Mouse (Mus musculus): Measurements from ENCODE around the gene Usp6nl. TPM values are rescaled to one million over a fixed set of nuclear protein-coding genes. Genes with fewer than 3 reads are reported as not detected.

The Usp6nl gene
- polyA plus RNA-seq, 1 experiment from 2014 or later = 11.8 TPM

DNA sequence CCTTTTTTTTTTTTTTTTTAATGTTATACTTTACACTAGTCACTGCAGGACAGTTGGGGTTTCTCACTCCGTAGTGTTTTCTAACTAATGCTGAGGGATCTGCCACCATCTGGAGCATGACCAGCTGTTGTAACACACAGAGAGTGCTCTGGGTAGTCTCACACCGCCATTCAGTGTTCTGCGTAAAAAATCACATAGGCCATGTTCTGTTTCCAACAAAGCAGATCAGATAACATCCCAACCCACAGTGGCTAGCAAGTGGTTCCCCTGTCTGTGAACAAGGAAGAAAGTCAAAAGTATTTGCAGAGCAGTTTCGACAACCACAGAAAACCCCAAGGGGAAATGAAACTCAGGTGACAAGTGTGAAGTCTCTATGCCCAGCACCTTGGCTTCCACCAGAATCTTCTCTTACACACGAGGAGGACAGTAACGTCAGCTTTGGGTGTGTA lies 13.1 kb upstream of the Usp6nl start:
- WGBS = 48% methylated on average over 6 of the region's 6 CpGs
- peak; percentile 45; the same call in 1 of the 2 replicates for ATAC-seq

DNA sequence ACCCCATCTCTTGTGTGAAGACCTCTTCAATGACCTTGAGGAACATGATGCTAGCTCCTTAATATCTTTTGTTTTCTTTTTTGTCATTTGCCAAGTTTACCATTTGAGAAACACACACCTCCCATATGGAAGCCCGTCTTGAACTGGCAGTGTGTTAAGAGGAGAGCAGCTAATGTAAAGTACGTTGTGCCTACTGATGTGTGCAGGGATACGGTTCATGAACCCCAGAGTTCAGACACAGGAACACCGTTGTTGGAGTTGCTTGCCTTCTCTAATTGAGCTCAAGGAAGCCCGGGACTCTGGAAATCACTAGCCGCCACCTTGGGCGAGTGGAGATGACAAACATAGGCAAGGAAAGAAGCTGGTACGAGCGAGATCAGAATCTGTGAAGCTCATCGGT lies 9.7 kb upstream of the Usp6nl start:
- Histone ChIP-seq H3K9ac (no peak overlapping the region), H3K4me1 (replicated peaks) (no peaks in the 10 kb centered on the region), H3K4me3 (replicated peaks) (no peak overlapping the region), H3K27ac (no peak overlapping the region), H3K9me3 (no peaks in the 10 kb centered on the region), H3K4me2 (replicated peaks) (no peak overlapping the region), H3K36me3 (no peaks in the 10 kb centered on the region), H3K27me3 (replicated peaks) (no peaks in the 10 kb centered on the region)
- WGBS = 87% methylated on average over 10 of the region's 10 CpGs
- ATAC-seq = no peak

More for the DNA sequence above, 13.1 kb upstream of the Usp6nl start:
- H3K4me3 ChIP-seq (replicated peaks) = no peak overlapping the region
- no peak overlapping the region for H3K4me2 ChIP-seq (replicated peaks)
- H3K4me1 ChIP-seq (replicated peaks) = no peaks in the 10 kb centered on the region
- no peaks in the 10 kb centered on the region for H3K36me3 ChIP-seq
- no peaks in the 10 kb centered on the region for H3K9me3 ChIP-seq
- no peak overlapping the region for H3K27ac ChIP-seq
- H3K9ac ChIP-seq = no peak overlapping the region
- H3K27me3 ChIP-seq (replicated peaks) = no peaks in the 10 kb centered on the region

DNA sequence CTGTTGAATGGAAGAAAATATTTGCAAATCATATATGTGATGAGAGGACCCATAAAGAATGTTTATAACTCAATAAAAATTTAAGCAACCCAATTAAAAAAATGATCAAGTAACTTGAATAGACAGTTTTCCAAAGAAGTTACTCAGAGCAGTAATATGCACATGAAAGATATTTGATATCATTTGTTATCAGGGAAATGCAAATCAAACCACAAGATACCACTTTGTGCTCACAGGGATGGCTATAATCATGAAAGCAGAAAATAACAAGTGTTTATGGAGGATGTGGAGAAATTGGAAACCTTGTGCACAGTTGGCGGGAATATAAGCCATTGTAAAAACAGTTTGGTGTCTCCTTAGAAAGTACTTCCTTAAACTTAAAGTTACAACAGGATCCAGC lies 8.7 kb upstream of the Usp6nl start:
- no peaks in the 10 kb centered on the region for H3K9me3 ChIP-seq
- H3K4me2 ChIP-seq (replicated peaks) = no peak overlapping the region
- no peaks in the 10 kb centered on the region for H3K4me1 ChIP-seq (replicated peaks)
- H3K27me3 ChIP-seq (replicated peaks) = no peaks in the 10 kb centered on the region
- 86% methylated on average over 1 of the region's 1 CpGs for WGBS
- H3K27ac ChIP-seq = no peak overlapping the region
- no peak overlapping the region for H3K9ac ChIP-seq
- H3K4me3 ChIP-seq (replicated peaks) = no peak overlapping the region
- ATAC-seq = no peak
- no peaks in the 10 kb centered on the region for H3K36me3 ChIP-seq

DNA sequence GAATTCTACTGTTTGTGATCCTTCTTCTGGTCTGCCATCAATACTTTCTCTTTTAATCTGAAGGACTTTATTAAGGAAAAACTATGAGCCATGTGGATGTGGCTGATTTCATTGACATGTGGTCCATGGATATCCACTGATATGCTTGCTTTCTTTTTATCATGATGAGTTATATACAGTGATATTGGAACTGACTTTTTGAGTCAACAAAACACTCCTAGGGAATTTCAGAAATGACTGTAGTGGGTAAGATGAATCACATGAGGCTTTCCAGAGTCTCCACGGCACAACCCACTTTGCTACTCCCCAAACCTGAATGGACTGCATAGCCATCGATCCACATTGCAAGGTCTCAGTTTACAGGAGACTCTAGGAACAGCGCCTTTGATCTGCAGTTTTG lies 2.3 kb upstream of the Usp6nl start:
- 74% methylated on average over 3 of the region's 3 CpGs for WGBS
- H3K9ac ChIP-seq = no peak overlapping the region
- no peaks in the 10 kb centered on the region for H3K36me3 ChIP-seq
- no peak for ATAC-seq
- H3K9me3 ChIP-seq = no peaks in the 10 kb centered on the region
- no peak overlapping the region for H3K4me2 ChIP-seq (replicated peaks)
- no peak overlapping the region for H3K4me3 ChIP-seq (replicated peaks)
- no peaks in the 10 kb centered on the region for H3K27me3 ChIP-seq (replicated peaks)
- H3K4me1 ChIP-seq (replicated peaks) = peaks cover 6% of the 10 kb centered on the region; the same call in 1 of the 2 replicates
- H3K27ac ChIP-seq = no peak overlapping the region

DNA sequence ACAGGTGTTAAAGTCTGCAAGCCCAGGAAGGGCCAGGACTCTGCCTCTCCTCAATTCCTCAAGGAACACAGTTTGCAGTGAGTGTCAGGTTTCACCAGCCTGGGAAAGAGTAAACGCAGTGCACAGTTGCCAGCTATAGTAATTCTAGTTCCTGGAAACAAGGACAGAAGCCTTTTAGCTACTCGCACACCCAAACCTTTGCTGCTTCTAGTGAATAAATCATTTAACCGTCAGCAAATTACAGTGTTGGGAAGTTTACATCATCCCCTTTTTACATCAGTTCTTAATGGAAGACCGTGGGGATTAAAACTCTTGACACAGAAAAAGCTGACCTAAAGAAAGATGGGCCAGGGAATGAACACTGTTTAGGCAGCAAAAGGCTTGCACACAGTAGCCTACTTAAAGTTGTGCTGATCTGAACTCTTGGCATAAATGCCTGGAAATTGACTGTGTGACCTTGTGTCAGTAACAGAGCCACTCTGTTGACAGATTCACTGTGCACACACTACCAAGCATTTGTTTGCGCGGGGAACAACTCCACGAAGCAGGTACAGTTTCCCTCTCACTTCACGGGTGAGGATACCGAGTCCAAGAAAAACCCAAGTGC lies 595 bp upstream of the Usp6nl start:
- ATAC-seq = peak; percentile 39
- WGBS = 6% methylated on average over 9 of the region's 9 CpGs
- peak overlapping the region; percentile 93 for H3K9ac ChIP-seq

DNA sequence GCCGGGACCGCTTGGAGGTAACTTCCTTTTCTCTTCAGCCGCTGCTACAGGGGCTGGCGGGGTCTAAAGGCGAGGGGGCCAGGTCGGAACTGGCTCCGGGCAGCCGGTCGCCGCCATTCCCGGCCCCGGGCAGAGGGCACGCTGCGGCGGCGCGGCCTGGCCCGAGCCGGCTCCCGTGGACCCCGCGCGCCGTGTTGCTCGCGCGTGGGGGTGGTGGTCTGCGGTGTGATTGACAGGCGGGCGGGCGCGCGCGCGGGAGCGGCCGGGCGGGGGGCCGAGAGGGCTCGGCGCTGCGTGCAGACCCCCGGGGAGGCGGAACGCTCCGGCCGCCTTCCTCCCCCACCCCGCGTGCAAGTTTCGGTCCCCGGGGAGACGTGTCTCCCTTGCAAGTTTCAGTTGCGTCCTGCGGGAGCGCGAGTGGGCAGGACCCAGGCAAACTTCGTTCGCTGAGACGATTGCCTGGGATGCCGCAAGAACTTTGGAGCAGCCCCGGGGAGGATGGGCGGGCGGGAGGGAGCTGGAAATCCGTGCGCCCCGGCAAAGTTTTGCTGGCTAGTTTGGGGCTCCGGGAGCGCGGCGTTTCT lies 563 bp downstream of the Usp6nl start:
- H3K27me3 ChIP-seq (replicated peaks) = no peaks in the 10 kb centered on the region
- H3K9me3 ChIP-seq = no peaks in the 10 kb centered on the region
- H3K4me1 ChIP-seq (replicated peaks) = peaks cover 6% of the 10 kb centered on the region; the same call in 1 of the 2 replicates
- H3K4me2 ChIP-seq (replicated peaks) = peak overlapping the region; percentile 77
- H3K36me3 ChIP-seq = no peaks in the 10 kb centered on the region
- peak overlapping the region; percentile 95 for H3K4me3 ChIP-seq (replicated peaks)
- H3K9ac ChIP-seq = peak overlapping the region; percentile 93
- ATAC-seq = peak; percentile 79
- H3K27ac ChIP-seq = peak overlapping the region; percentile 98
- under 1% methylated on average over 70 of the region's 70 CpGs for WGBS

More for the DNA sequence above, 595 bp upstream of the Usp6nl start:
- Histone ChIP-seq H3K27ac (peak overlapping the region; percentile 98), H3K27me3 (replicated peaks) (no peaks in the 10 kb centered on the region), H3K4me1 (replicated peaks) (peaks cover 6% of the 10 kb centered on the region; the same call in 1 of the 2 replicates), H3K4me2 (replicated peaks) (peak overlapping the region; percentile 77), H3K36me3 (no peaks in the 10 kb centered on the region), H3K4me3 (replicated peaks) (peak overlapping the region; percentile 95), H3K9me3 (no peaks in the 10 kb centered on the region)

DNA sequence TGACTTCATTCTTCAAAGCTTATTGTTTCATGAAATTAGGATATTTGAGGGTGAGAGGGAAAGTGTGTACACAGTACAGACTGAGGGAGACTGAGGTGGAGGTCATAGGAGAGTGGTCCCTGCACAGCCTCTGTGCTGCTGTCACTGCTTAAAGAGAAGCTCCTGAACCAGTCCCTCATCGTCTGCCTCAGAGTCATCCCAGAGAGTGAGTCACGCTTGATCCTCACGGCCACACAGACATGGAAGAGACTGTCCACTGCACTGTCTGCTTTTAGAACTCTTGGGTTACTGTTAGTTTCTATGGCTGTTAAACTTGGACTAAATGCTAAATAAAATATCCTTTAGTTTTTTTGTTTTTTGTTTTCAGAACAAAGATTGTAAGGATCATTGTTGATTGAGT lies 3.2 kb downstream of the Usp6nl start:
- Histone ChIP-seq H3K4me3 (replicated peaks) (no peak overlapping the region), H3K36me3 (no peaks in the 10 kb centered on the region), H3K27me3 (replicated peaks) (no peaks in the 10 kb centered on the region), H3K9me3 (no peaks in the 10 kb centered on the region), H3K4me1 (replicated peaks) (peaks cover 11% of the 10 kb centered on the region; the same call in 1 of the 2 replicates), H3K27ac (no peak overlapping the region), H3K4me2 (replicated peaks) (no peak overlapping the region), H3K9ac (no peak overlapping the region)
- no peak for ATAC-seq
- WGBS = 49% methylated on average over 3 of the region's 3 CpGs

DNA sequence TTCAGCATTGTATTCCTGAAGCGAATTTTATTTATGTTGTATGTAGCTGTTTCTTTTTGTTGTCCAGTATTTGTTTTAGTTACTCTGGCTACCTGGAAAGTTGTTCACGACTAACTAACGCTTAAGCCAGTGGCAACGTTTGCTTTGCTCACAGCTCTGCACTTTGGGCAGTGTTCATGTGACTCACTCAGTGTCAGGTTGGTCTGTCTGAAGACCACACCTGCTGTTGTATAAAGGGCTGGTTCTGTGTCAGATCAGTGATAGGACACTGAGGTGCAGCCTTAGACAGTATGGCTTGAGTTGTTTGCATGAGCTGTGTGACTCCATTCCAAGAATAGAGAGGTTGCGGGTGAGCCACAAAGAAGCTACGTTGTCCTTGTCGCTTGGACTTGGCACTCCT lies 6.5 kb downstream of the Usp6nl start:
- no peaks in the 10 kb centered on the region for H3K27me3 ChIP-seq (replicated peaks)
- no peaks in the 10 kb centered on the region for H3K9me3 ChIP-seq
- ATAC-seq = peak; percentile 64
- 69% methylated on average over 7 of the region's 7 CpGs for WGBS
- H3K36me3 ChIP-seq = no peaks in the 10 kb centered on the region
- H3K4me3 ChIP-seq (replicated peaks) = no peak overlapping the region
- H3K4me1 ChIP-seq (replicated peaks) = peaks cover 18% of the 10 kb centered on the region
- no peak overlapping the region for H3K27ac ChIP-seq
- H3K9ac ChIP-seq = no peak overlapping the region
- no peak overlapping the region for H3K4me2 ChIP-seq (replicated peaks)

DNA sequence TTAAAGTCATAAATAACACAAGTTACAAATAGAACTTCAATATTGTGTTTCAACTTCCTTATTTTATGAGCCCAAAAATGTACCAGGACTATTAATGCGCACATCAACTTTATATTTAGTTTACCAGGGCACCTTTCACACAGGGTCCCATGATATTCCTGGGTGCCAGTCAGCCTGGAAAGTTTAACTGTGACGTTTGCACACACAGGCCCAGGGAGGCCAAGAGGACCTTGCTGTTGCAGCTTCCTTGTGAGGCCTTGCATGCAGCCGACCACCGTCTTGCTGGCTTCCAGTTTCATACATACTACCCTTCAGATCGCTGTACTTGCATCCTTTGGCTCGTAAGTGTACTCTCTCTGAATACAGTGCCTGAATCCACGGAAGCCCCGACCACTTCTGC lies 8.3 kb downstream of the Usp6nl start:
- no peak for ATAC-seq
- no peak overlapping the region for H3K27ac ChIP-seq
- H3K9ac ChIP-seq = no peak overlapping the region
- no peaks in the 10 kb centered on the region for H3K36me3 ChIP-seq
- H3K4me3 ChIP-seq (replicated peaks) = no peak overlapping the region
- WGBS = 68% methylated on average over 8 of the region's 8 CpGs
- H3K9me3 ChIP-seq = no peaks in the 10 kb centered on the region
- peaks cover 25% of the 10 kb centered on the region for H3K4me1 ChIP-seq (replicated peaks)
- H3K4me2 ChIP-seq (replicated peaks) = no peak overlapping the region
- no peaks in the 10 kb centered on the region for H3K27me3 ChIP-seq (replicated peaks)

DNA sequence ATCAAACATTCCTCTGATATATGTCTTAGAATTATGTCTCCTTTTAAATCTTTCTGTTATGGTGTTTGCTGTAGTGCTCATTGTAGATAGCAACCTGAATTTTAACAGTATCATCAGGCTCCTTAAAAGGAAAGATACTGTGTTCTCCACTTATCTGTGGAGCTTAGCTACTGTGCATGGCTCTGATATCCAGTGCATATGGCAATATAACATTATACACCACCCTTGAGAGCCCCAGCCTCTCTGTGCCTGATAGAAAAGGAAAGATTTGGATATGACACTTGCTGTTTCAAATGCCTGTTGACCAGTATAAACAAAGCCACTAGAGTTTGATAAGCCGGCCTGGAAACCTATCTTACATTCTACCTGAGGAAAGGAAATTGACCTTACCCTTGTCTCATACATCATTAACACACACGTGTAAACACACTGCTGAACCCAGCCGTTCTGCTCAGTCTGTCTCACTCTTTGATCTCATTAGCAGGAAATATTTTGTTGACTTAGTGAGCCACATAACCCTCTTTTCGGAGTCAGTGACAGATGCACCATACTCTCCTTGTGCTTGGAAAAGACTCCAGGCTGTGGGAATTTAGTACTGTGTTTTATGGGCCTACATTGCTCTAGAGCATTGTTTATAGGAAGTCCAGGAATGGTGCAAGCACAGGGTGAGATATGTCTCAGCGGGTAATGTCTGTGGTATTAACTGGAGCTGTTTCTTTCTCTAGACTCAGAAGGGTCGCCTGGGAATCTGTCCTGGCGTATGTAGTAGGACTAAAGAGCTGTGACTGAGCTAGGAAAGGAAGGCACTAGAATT lies 9.1 kb downstream of the Usp6nl start:
- Histone ChIP-seq H3K9me3 (no peaks in the 10 kb centered on the region), H3K9ac (no peak overlapping the region), H3K36me3 (no peaks in the 10 kb centered on the region), H3K4me3 (replicated peaks) (no peak overlapping the region), H3K4me2 (replicated peaks) (no peak overlapping the region), H3K27ac (peak overlapping the region; percentile 57), H3K27me3 (replicated peaks) (no peaks in the 10 kb centered on the region), H3K4me1 (replicated peaks) (peaks cover 25% of the 10 kb centered on the region)
- ATAC-seq = peak; percentile 63
- 19% methylated on average over 7 of the region's 7 CpGs for WGBS

DNA sequence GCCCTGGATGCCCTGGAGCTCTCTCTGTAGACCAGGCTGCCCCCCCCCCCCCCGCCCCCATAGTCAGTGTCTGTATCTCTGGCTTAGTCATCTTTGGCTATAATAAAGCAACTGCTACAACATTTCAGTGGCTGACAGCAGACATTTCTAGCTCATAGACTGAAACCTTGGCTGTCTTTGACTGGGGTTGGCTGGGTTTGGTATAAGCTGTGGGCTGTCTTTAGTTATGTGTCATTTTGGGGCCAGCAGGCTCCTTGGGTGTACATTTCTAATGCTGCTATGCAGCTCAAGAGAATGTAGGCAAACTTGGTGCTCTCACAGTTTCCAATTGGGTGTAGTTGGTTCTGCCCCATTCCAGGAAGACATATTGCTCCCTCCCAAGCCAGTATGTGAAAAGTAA lies 11.1 kb downstream of the Usp6nl start:
- ATAC-seq = no peak
- H3K36me3 ChIP-seq = no peaks in the 10 kb centered on the region
- 82% methylated on average over 1 of the region's 1 CpGs for WGBS
- H3K4me2 ChIP-seq (replicated peaks) = no peak overlapping the region
- no peaks in the 10 kb centered on the region for H3K9me3 ChIP-seq
- H3K9ac ChIP-seq = no peak overlapping the region
- H3K4me3 ChIP-seq (replicated peaks) = no peak overlapping the region
- H3K27me3 ChIP-seq (replicated peaks) = no peaks in the 10 kb centered on the region
- H3K27ac ChIP-seq = no peak overlapping the region
- peaks cover 32% of the 10 kb centered on the region for H3K4me1 ChIP-seq (replicated peaks)

DNA sequence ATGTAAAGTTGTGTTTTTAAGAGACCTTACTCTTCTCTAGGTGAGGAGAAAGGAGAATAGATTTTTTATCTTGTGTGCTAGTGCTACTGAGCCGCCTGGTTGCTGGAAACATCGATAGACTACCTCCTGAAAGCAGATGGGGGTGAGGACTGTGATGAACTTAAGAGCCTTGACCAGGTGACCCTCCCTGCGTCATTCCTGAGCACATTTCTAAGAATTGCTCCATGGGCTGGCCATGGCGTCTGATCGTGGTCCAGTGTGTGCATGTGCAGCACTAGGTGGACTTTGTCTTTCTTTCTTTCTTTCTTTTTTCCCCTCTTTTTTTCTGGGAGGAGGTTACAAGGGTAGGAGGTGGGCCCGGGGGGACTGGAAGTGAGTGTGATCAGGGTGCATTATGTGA lies 11.5 kb downstream of the Usp6nl start:
- Histone ChIP-seq H3K4me2 (replicated peaks) (no peak overlapping the region), H3K36me3 (no peaks in the 10 kb centered on the region), H3K27me3 (replicated peaks) (no peaks in the 10 kb centered on the region), H3K4me3 (replicated peaks) (no peak overlapping the region), H3K9me3 (no peaks in the 10 kb centered on the region), H3K9ac (no peak overlapping the region), H3K4me1 (replicated peaks) (peaks cover 32% of the 10 kb centered on the region), H3K27ac (no peak overlapping the region)
- WGBS = 74% methylated on average over 6 of the region's 6 CpGs
- no peak for ATAC-seq
